Mouse (Mus musculus) limb, embryonic 10.5 days (tissue): ENCODE measurements around the gene Pafah1b2. TPM values are rescaled to one million over a fixed set of nuclear protein-coding genes. Genes with fewer than 3 reads are reported as not detected.

Source experiments
- DNase-seq: peaks from one replicate; pipeline ENCODE4 v3.0.0-alpha.2; 2017; ENCODE audit warnings: low spot score
- H3K27ac ChIP-seq: fragments of 300-500 bp; sonication (generic); 2 replicates; pipeline ENCODE4 v1.5.1; 2016; ENCODE audit warnings: mild to moderate bottlenecking
- H3K27me3 ChIP-seq: fragments of 300-500 bp; sonication (generic); 2 replicates; pipeline ENCODE4 v1.6.1; 2016; ENCODE audit warnings: low read depth, mild to moderate bottlenecking; ENCODE audit not compliant: poor library complexity, severe bottlenecking
- H3K36me3 ChIP-seq: fragments of 300-500 bp; sonication (generic); 2 replicates; pipeline ENCODE4 v1.6.1; 2016; ENCODE audit warnings: mild to moderate bottlenecking, moderate library complexity
- H3K4me1 ChIP-seq: fragments of 300-500 bp; sonication (generic); 2 replicates; pipeline ENCODE4 v1.6.1; 2016
- H3K4me3 ChIP-seq: fragments of 300-500 bp; sonication (generic); 2 replicates; pipeline ENCODE4 v1.5.1; 2016; ENCODE audit warnings: mild to moderate bottlenecking, moderate library complexity
- H3K9me3 ChIP-seq: fragments of 300-500 bp; sonication (generic); replicated peaks from 2 replicates; pipeline ENCODE4 v1.6.1; 2016; ENCODE audit warnings: mild to moderate bottlenecking
- WGBS: fragments of 180-500 bp; shearing (Covaris S2); methylation state at CpG from one replicate; pipeline ENCODE4 v1.1.7; 2016; 5-methylcytosine and 5-hydroxymethylcytosine counted together
- polyA plus RNA-seq: library from polyadenylated mRNA; unstranded; fragments of >200 nt; fragmentation: Nextera tagmentation; extraction: Ambion mirVana; gene quantifications from 2 replicates; pipeline ENCODE4 v1.2.1, GENCODE M21; 2016

Gene Pafah1b2
- polyA plus RNA-seq, 1 experiment from 2014 or later: 265 TPM

DNA sequence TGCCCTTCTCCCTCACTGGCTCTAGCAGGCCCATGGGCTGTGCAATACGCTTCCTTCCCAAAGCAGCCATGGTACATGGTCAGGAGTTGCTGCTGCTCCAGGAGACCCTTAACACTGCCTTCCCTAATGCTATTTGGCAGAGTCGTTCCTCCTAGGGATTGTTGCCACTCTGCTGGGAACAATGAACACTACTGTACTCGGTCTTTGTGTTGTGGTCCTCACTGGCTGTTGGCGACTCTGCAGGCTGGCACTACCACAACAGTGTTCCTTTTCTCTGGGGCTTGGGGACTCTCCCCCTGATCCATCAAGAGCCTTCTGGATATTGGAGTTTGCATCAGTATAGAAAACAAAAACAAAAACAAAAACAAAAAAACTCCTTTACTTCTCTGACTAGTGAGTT is 13.5 kb downstream of the Pafah1b2 start:
- no peaks in the 10 kb centered on the region for H3K27me3 ChIP-seq
- H3K4me3 ChIP-seq: no peak overlapping the region
- no peak for DNase-seq
- peaks cover 2% of the 10 kb centered on the region; the same call in 1 of the 2 replicates for H3K4me1 ChIP-seq
- H3K9me3 ChIP-seq: no peaks in the 10 kb centered on the region
- H3K36me3 ChIP-seq: no peaks in the 10 kb centered on the region
- no peak overlapping the region for H3K27ac ChIP-seq
- WGBS: 77% methylated on average over 4 of the region's 4 CpGs

DNA sequence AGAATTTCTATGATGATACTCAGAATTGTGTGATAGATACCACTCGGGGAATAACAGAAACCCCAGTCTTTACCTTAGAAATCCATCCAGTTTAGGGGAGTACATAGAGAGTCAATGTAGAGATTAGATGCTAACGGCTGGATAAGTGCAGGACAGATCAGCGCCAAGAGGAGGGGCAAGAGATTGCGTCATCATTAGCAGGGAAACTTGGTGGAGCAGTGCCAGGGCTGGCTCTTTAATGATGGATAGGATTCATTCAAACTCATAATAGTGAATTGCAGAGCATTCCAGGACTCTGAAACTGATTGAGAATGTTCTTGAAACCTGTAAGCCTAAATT is 27.3 kb downstream of the Pafah1b2 start:
- Histone ChIP-seq H3K27ac (peak overlapping the region; percentile 99), H3K9me3 (no peaks in the 10 kb centered on the region), H3K36me3 (peaks cover 21% of the 10 kb centered on the region), H3K27me3 (no peaks in the 10 kb centered on the region), H3K4me1 (peaks cover 17% of the 10 kb centered on the region), H3K4me3 (peak overlapping the region; percentile 92)
- no peak for DNase-seq
- WGBS: 1% methylated on average over 4 of the region's 4 CpGs

DNA sequence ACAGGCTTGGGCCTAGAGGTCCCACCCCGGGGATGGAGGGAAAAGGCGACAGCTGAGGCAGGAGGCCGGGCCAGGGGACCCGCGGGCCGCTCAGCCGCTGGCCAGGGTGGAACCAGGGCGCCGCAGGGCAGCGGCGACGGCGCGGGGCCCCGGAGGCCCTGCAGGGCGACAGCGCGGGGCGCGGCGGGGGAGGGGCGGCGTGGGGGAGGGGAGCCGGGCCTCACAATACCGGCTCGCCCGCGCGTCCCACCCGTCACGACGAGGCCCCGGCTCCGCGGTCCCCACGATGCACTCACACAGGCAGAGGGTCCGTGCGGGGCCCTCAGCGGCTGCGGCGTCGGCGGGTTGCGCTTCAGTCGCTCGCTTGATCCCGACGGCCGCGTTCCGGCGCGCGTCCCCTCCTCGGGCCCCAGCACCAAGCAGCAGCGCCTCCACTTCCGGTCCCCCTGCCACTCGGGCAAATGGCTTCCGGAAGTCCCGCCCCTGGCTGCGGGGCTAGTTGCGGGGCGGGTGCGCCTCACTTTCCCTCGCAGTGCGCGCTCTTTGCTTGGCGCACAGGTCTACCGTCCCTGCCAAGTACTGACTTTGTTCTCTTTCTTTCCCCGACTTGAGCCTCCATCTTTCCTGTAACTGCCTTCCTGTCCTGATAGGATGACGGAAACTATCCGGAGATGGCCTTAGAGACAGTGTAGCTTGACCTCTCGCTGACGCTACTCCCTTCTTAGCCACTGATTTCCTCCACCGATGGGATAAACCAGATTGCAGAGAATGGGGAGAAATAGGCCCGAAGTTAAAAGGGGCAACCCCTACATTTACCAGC is 27.9 kb downstream of the Pafah1b2 start:
- WGBS: under 1% methylated on average over 49 of the region's 76 CpGs
- peaks cover 17% of the 10 kb centered on the region for H3K4me1 ChIP-seq
- H3K36me3 ChIP-seq: peaks cover 21% of the 10 kb centered on the region
- no peaks in the 10 kb centered on the region for H3K27me3 ChIP-seq
- peak overlapping the region; percentile 99 for H3K27ac ChIP-seq
- DNase-seq: peak; percentile 98
- H3K9me3 ChIP-seq: no peaks in the 10 kb centered on the region
- H3K4me3 ChIP-seq: peak overlapping the region; percentile 92

DNA sequence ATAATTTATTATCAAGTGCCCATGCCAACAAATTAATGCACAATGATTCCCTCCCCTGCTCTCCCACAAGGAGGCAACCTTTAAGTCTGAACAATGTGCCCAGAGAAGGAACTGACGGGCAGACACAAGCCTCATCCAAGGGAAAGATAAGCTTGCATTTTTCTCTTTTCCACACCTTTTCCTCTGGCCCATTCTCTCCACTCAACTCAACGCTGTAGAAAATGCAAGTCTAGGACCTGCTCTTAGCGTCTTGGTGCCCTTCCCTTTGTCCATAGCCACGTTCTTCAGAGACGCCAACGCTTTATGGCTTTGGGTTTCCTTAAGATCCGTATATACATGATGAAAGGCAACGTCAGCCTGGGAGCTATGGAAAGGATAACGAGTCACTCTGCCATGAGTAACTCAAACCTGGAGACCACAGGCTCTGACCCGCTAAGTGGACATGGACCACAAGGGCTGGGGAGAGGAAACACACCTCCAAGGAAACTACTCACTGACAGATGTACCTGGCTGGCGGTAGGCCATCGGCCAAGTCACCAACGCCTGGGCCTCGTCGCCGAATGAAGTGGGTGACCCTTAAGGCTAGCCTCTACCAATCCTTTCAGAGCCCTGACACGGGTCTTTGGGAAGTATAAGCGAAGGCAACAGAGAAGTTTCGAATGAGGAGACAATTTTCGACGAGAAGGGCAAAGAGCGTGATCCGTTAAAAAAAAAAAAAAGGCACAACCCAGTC is 28.6 kb downstream of the Pafah1b2 start:
- peak; percentile 66 for DNase-seq
- Histone ChIP-seq H3K9me3 (no peaks in the 10 kb centered on the region), H3K27ac (peak overlapping the region; percentile 99), H3K27me3 (no peaks in the 10 kb centered on the region), H3K36me3 (peaks cover 22% of the 10 kb centered on the region), H3K4me3 (peak overlapping the region; percentile 92), H3K4me1 (peaks cover 17% of the 10 kb centered on the region)
- WGBS: 2% methylated on average over 23 of the region's 23 CpGs

DNA sequence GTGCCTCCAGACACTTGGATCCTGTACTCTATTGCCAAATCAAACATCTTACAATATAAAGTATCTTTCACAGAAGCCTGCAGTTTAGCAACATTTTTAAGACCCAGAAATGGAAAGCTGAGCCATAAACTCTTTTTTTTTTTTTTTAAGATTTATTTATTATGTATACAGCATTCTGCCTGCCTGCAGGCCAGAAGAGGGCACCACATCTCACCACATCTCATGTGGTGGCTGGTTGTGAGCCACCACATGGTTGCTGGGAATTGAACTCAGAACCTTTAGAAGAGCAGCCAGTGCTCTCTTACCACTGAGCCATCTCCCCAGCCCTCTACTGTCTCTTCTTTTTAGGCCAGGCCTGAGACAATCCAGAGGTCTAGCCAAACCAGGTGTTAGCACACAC is 31.2 kb downstream of the Pafah1b2 start:
- no peak overlapping the region for H3K27ac ChIP-seq
- DNase-seq: no peak

DNA sequence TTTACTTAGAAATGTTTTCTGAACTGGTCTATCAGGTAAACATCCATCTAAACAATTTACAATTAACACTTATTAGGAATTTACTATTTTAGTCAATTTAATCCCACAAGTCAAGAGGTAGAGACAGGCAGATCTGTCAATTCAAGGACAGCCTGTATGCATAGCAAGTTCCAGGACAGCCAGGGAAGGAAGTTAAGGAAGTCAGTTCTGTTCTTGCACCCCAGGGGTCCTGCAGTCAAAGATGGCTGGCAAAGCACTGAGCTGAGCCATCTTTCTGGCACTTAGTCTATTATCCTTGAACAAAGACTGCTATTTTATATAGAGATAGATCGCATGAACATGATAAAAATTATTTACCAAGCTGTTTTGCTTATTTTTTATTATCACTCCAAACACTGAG is 31.9 kb downstream of the Pafah1b2 start:
- H3K27ac ChIP-seq: no peak overlapping the region
- no peak for DNase-seq
- H3K27me3 ChIP-seq: no peaks in the 10 kb centered on the region
- no peak overlapping the region for H3K4me3 ChIP-seq
- peaks cover 52% of the 10 kb centered on the region for H3K36me3 ChIP-seq
- no peaks in the 10 kb centered on the region for H3K9me3 ChIP-seq
- WGBS: 95% methylated on average over 1 of the region's 1 CpGs
- peaks cover 17% of the 10 kb centered on the region for H3K4me1 ChIP-seq

More for the DNA sequence above, 31.2 kb downstream of the Pafah1b2 start:
- Histone ChIP-seq H3K4me1 (peaks cover 17% of the 10 kb centered on the region), H3K27me3 (no peaks in the 10 kb centered on the region), H3K4me3 (no peak overlapping the region), H3K9me3 (no peaks in the 10 kb centered on the region), H3K36me3 (peaks cover 45% of the 10 kb centered on the region)

DNA sequence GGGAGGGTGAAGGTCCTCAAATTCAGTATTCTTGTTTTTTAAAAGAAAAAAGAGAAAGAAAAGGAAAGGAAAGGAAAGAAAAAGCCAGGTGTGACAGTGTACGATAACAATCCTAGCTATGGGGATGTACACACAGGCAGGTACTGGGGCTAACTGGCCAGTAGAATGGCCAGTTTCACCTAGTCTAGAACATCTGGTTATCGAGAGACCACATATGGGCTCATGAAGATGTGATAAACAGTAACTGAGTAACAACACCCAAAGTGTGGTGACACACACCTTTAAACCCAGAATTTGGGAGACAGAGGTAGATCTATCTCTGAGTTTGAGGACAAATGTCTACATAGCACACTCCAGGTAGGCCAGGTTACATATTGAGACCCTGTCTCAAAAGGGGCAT is 32.7 kb downstream of the Pafah1b2 start:
- peaks cover 60% of the 10 kb centered on the region for H3K36me3 ChIP-seq
- no peaks in the 10 kb centered on the region for H3K9me3 ChIP-seq
- peaks cover 12% of the 10 kb centered on the region for H3K4me1 ChIP-seq
- no peaks in the 10 kb centered on the region for H3K27me3 ChIP-seq
- WGBS: 90% methylated on average over 2 of the region's 2 CpGs
- no peak for DNase-seq
- no peak overlapping the region for H3K27ac ChIP-seq
- no peak overlapping the region for H3K4me3 ChIP-seq

DNA sequence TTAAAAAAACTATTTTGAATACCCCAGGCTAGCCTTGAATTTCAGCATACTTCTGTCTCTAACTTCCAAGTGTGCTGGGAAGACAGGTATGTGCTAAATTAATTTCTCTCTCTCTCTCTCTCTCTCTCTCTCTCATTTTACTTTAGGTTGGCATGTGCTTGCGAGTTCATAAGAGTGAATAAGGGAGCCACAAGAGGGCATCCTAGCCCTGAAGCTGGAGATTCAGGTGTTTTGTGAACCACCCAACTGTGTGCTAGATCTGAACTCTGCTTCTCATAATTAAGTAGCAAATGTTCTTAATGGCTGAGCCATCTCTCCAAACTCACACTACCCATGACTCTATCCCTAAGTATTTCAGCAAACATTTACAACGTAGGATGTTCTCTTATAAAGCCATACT is 35.6 kb downstream of the Pafah1b2 start:
- Histone ChIP-seq H3K27ac (no peak overlapping the region), H3K36me3 (peaks cover 74% of the 10 kb centered on the region), H3K4me3 (no peak overlapping the region), H3K4me1 (no peaks in the 10 kb centered on the region), H3K27me3 (no peaks in the 10 kb centered on the region), H3K9me3 (no peaks in the 10 kb centered on the region)
- no peak for DNase-seq
- WGBS: 93% methylated on average over 2 of the region's 2 CpGs

DNA sequence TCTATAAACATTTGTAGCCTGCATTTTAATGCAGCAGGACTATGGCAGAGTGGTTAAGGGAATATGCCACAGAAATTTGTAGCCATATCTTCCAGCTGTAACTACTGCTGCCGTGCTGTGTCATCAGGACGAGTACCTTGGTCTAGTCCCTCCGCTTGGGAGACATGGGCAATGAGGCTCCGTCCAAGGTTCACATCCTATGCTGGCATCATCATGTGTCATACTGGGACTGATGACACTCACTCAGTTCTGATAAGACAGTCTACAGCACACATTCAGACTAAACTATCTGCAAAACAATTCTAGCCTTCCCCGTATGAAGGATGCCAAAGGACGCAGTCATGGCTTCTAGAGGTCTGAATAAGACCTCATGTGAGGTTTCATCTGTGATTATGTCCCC is 48.9 kb downstream of the Pafah1b2 start:
- H3K4me1 ChIP-seq: no peaks in the 10 kb centered on the region
- no peak for DNase-seq
- 96% methylated on average over 6 of the region's 6 CpGs for WGBS
- no peak overlapping the region for H3K4me3 ChIP-seq
- H3K27me3 ChIP-seq: no peaks in the 10 kb centered on the region
- no peak overlapping the region for H3K27ac ChIP-seq
- no peaks in the 10 kb centered on the region for H3K9me3 ChIP-seq
- H3K36me3 ChIP-seq: peaks cover 84% of the 10 kb centered on the region

DNA sequence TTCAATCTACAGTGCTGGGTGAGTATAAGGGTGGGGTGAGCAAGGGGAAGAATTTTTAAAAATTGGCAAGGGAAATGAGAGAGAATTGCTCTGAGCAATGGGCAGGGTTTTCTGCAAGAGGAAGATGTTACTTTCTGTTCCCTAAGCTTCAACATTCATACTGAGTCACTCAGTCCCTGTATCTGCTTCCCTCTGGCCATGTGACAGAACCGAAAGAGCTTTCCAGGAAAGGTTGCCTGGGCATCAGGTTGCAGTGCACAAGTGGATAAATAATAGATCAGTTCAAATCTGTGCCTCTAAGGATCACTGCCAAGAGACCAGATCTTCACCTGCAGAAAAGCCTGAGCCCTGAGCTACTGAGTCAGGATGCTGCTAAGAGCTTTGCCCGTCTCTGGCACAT is 50.6 kb downstream of the Pafah1b2 start:
- Histone ChIP-seq H3K4me3 (no peak overlapping the region), H3K27me3 (no peaks in the 10 kb centered on the region), H3K4me1 (no peaks in the 10 kb centered on the region), H3K9me3 (no peaks in the 10 kb centered on the region), H3K27ac (no peak overlapping the region), H3K36me3 (peaks cover 67% of the 10 kb centered on the region)
- 89% methylated on average over 2 of the region's 2 CpGs for WGBS
- no peak for DNase-seq

GRCm38 (mm10) chr9:45959661-45960060 is 52.8 kb downstream of the Pafah1b2 start:
- WGBS: 80% methylated on average over 7 of the region's 7 CpGs
- no peak overlapping the region for H3K4me3 ChIP-seq
- peaks cover 9% of the 10 kb centered on the region for H3K4me1 ChIP-seq
- no peaks in the 10 kb centered on the region for H3K9me3 ChIP-seq
- peaks cover 45% of the 10 kb centered on the region for H3K36me3 ChIP-seq
- DNase-seq: no peak
- H3K27me3 ChIP-seq: no peaks in the 10 kb centered on the region
- no peak overlapping the region for H3K27ac ChIP-seq

DNA sequence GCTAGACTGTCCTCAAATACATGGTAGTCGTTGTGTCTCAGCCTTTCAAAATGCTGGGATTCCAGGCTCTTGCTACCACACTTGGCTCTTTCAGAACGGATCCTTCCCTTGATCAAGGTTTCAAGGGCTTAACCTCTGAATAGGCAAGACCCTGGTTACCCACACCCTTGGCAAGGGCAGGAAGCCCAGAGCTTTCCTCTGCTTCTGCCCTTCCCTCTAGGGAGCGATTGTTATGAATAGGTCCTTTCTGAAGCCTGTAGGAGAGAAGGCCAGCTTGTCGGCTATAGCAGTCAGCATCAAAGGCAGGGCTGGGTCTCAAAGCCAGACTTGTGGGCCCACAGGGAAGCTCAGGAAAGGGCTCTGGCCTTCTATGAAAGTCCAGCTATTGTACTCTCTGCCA is 53.6 kb downstream of the Pafah1b2 start:
- Histone ChIP-seq H3K4me1 (peaks cover 16% of the 10 kb centered on the region), H3K27me3 (no peaks in the 10 kb centered on the region), H3K36me3 (peaks cover 37% of the 10 kb centered on the region), H3K9me3 (no peaks in the 10 kb centered on the region), H3K27ac (no peak overlapping the region), H3K4me3 (no peak overlapping the region)
- DNase-seq: no peak
- 69% methylated on average over 4 of the region's 4 CpGs for WGBS

- peaks cover 23% of the 10 kb centered on the region for H3K4me1 ChIP-seq
- 72% methylated on average over 7 of the region's 7 CpGs for WGBS
- H3K27ac ChIP-seq: no peak overlapping the region
- no peak for DNase-seq
- peaks cover 31% of the 10 kb centered on the region for H3K36me3 ChIP-seq
- no peaks in the 10 kb centered on the region for H3K9me3 ChIP-seq
- H3K4me3 ChIP-seq: no peak overlapping the region
- no peaks in the 10 kb centered on the region for H3K27me3 ChIP-seq
Observed at GRCm38 (mm10) chr9:45958023-45958670, 54.3 kb downstream of the Pafah1b2 start.
